Mouse (Mus musculus): ENCODE results near the gene AC140267.1.
A peak's percentile ranks its signal among the peaks of the same experiment; 100 is the strongest.

The AC140267.1 gene

GRCm38 (mm10) chr15:80235535-80235934 is at the start of gene AC140267.1:
Gene AC140267.1, plus strand, starts transcription at chr15:80235835.
- no peak for DNase-seq (ENCODE audit: low spot score in 2 of 2)

GRCm38 (mm10) chr15:80188927-80189326 is 46.7 kb upstream of the AC140267.1 start:
- DNase-seq (ENCODE audit: low spot score in 2 of 2) = no peak

- DNase-seq (ENCODE audit: low spot score in 2 of 2) = no peak
Observed at GRCm38 (mm10) chr15:80190075-80190474, 45.6 kb upstream of the AC140267.1 start.

GRCm38 (mm10) chr15:80191585-80192245 is 43.9 kb upstream of the AC140267.1 start:
- DNase-seq (ENCODE audit: low spot score in 2 of 2) = no peak

- no peak for DNase-seq (ENCODE audit: low spot score in 2 of 2)
Observed at GRCm38 (mm10) chr15:80192246-80192585, 43.4 kb upstream of the AC140267.1 start.

- no peak for DNase-seq (ENCODE audit: low spot score in 2 of 2)
Observed at GRCm38 (mm10) chr15:80192847-80193246, 42.8 kb upstream of the AC140267.1 start.

GRCm38 (mm10) chr15:80199556-80199955 is 36.1 kb upstream of the AC140267.1 start:
- no peak for DNase-seq (ENCODE audit: low spot score in 2 of 2)

GRCm38 (mm10) chr15:80202111-80202775 is 33.4 kb upstream of the AC140267.1 start:
- no peak for DNase-seq (ENCODE audit: low spot score in 2 of 2)

GRCm38 (mm10) chr15:80203406-80203805 is 32.2 kb upstream of the AC140267.1 start:
- no peak for DNase-seq (ENCODE audit: low spot score in 2 of 2)

GRCm38 (mm10) chr15:80206057-80206565 is 29.5 kb upstream of the AC140267.1 start:
- no peak for DNase-seq (ENCODE audit: low spot score in 2 of 2)

GRCm38 (mm10) chr15:80208446-80208845 is 27.2 kb upstream of the AC140267.1 start:
- no peak for DNase-seq (ENCODE audit: low spot score in 2 of 2)

GRCm38 (mm10) chr15:80213688-80214087 is 21.9 kb upstream of the AC140267.1 start:
- DNase-seq (ENCODE audit: low spot score in 2 of 2) = no peak

- no peak for DNase-seq (ENCODE audit: low spot score in 2 of 2)
Observed at GRCm38 (mm10) chr15:80215716-80216479, 19.7 kb upstream of the AC140267.1 start.

GRCm38 (mm10) chr15:80216480-80216820 is 19.2 kb upstream of the AC140267.1 start:
- no peak for DNase-seq (ENCODE audit: low spot score in 2 of 2)

- no peak for DNase-seq (ENCODE audit: low spot score in 2 of 2)
Observed at GRCm38 (mm10) chr15:80217476-80217875, 18.2 kb upstream of the AC140267.1 start.

GRCm38 (mm10) chr15:80219211-80219610 is 16.4 kb upstream of the AC140267.1 start:
- DNase-seq (ENCODE audit: low spot score in 2 of 2) = no peak

- no peak for DNase-seq (ENCODE audit: low spot score in 2 of 2)
Observed at GRCm38 (mm10) chr15:80219705-80220657, 15.7 kb upstream of the AC140267.1 start.

- DNase-seq (ENCODE audit: low spot score in 2 of 2) = no peak
Observed at GRCm38 (mm10) chr15:80221031-80221430, 14.6 kb upstream of the AC140267.1 start.

GRCm38 (mm10) chr15:80223751-80224150 is 11.9 kb upstream of the AC140267.1 start:
- DNase-seq (ENCODE audit: low spot score in 2 of 2) = no peak

- DNase-seq (ENCODE audit: low spot score in 2 of 2) = peak; percentile 57 to 73
Observed at GRCm38 (mm10) chr15:80225208-80225607, 10.4 kb upstream of the AC140267.1 start.

- no peak for DNase-seq (ENCODE audit: low spot score in 2 of 2)
Observed at GRCm38 (mm10) chr15:80225796-80226195, 9.8 kb upstream of the AC140267.1 start.

Measured in urinary bladder, adult 18-20 months (tissue).